Mouse (Mus musculus): ENCODE measurements around the gene Grin2a.
A peak's percentile ranks its signal among the peaks of the same experiment; 100 is the strongest.

The Grin2a gene

GRCm38 (mm10) chr16:9873001-9873400, 122.4 kb downstream of the Grin2a start:
- DNase-seq (ENCODE audit: low read depth, low spot score), result no peak

- peak; percentile 65 for DNase-seq (ENCODE audit: low read depth, low spot score)
Measured at GRCm38 (mm10) chr16:9865710-9866109, 129.7 kb downstream of the Grin2a start.

- no peak for DNase-seq (ENCODE audit: low read depth, low spot score)
Measured at GRCm38 (mm10) chr16:9865039-9865438, 130.3 kb downstream of the Grin2a start.

GRCm38 (mm10) chr16:9857758-9858157, 137.6 kb downstream of the Grin2a start:
- no peak for DNase-seq (ENCODE audit: low read depth, low spot score)

- no peak for DNase-seq (ENCODE audit: low read depth, low spot score)
Measured at GRCm38 (mm10) chr16:9851265-9851988, 143.9 kb downstream of the Grin2a start.

GRCm38 (mm10) chr16:9841496-9841895, 153.9 kb downstream of the Grin2a start:
- no peak for DNase-seq (ENCODE audit: low read depth, low spot score)

- DNase-seq (ENCODE audit: low read depth, low spot score), result peak; percentile 38
Measured at GRCm38 (mm10) chr16:9836542-9836941, 158.8 kb downstream of the Grin2a start.

- DNase-seq (ENCODE audit: low read depth, low spot score), result no peak
Measured at GRCm38 (mm10) chr16:9834236-9834635, 161.1 kb downstream of the Grin2a start.

- no peak for DNase-seq (ENCODE audit: low read depth, low spot score)
Measured at GRCm38 (mm10) chr16:9825110-9825483, 170.3 kb downstream of the Grin2a start.

- DNase-seq (ENCODE audit: low read depth, low spot score), result no peak
Measured at GRCm38 (mm10) chr16:9824436-9825109, 170.8 kb downstream of the Grin2a start.

GRCm38 (mm10) chr16:9823686-9824085, 171.7 kb downstream of the Grin2a start:
- no peak for DNase-seq (ENCODE audit: low read depth, low spot score)

- DNase-seq (ENCODE audit: low read depth, low spot score), result no peak
Measured at GRCm38 (mm10) chr16:9819508-9819907, 175.9 kb downstream of the Grin2a start.

GRCm38 (mm10) chr16:9801338-9801737, 194.0 kb downstream of the Grin2a start:
- DNase-seq (ENCODE audit: low read depth, low spot score), result no peak

- DNase-seq (ENCODE audit: low read depth, low spot score), result no peak
Measured at GRCm38 (mm10) chr16:9800221-9800620, 195.1 kb downstream of the Grin2a start.

- no peak for DNase-seq (ENCODE audit: low read depth, low spot score)
Measured at GRCm38 (mm10) chr16:9792976-9793375, 202.4 kb downstream of the Grin2a start.

GRCm38 (mm10) chr16:9786261-9786660, 209.1 kb downstream of the Grin2a start:
- DNase-seq (ENCODE audit: low read depth, low spot score), result no peak

GRCm38 (mm10) chr16:9785821-9786220, 209.5 kb downstream of the Grin2a start:
- DNase-seq (ENCODE audit: low read depth, low spot score), result no peak

- DNase-seq (ENCODE audit: low read depth, low spot score), result no peak
Measured at GRCm38 (mm10) chr16:9768981-9769380, 226.4 kb downstream of the Grin2a start.

- peak; percentile 6 for DNase-seq (ENCODE audit: low read depth, low spot score)
Measured at GRCm38 (mm10) chr16:9768356-9768755, 227.0 kb downstream of the Grin2a start.

GRCm38 (mm10) chr16:9767946-9768345, 227.4 kb downstream of the Grin2a start:
- no peak for DNase-seq (ENCODE audit: low read depth, low spot score)

GRCm38 (mm10) chr16:9764086-9764485, 231.3 kb downstream of the Grin2a start:
- no peak for DNase-seq (ENCODE audit: low read depth, low spot score)

GRCm38 (mm10) chr16:9760347-9760746, 235.0 kb downstream of the Grin2a start:
- DNase-seq (ENCODE audit: low read depth, low spot score), result no peak

GRCm38 (mm10) chr16:9756849-9757248, 238.5 kb downstream of the Grin2a start:
- DNase-seq (ENCODE audit: low read depth, low spot score), result no peak

Data from ES-CJ7 (cell line).